Mouse (Mus musculus) embryonic facial prominence, embryonic 11.5 days (tissue): Measurements from ENCODE around the gene Hrh1. TPM values are rescaled to one million over a fixed set of nuclear protein-coding genes. Genes with fewer than 3 reads are reported as not detected.

Experiments
- ATAC-seq: fragments of 200-750 bp; cut with Nextera tagmentation; replicated peaks from 2 replicates; pipeline ENCODE4 v1.8.0; 2017; ENCODE audit warnings: low read depth; ENCODE audit not compliant: insufficient number of reproducible peaks, low FRiP score, low TSS enrichment
- DNase-seq: peaks from one replicate; pipeline ENCODE4 v3.0.0-alpha.2; 2015; ENCODE audit warnings: low spot score
- H3K27ac ChIP-seq: fragments of 300-500 bp; sonication (generic); replicated peaks from 2 replicates; pipeline ENCODE4 v1.5.1; 2014; ENCODE audit warnings: mild to moderate bottlenecking, low read depth, low read length, control low read depth
- H3K27me3 ChIP-seq: fragments of 300-500 bp; sonication (generic); 2 replicates; pipeline ENCODE4 v1.6.1; 2014; ENCODE audit warnings: mild to moderate bottlenecking, low read length, moderate library complexity, mixed read lengths; ENCODE audit not compliant: control insufficient read depth, insufficient read depth
- H3K36me3 ChIP-seq: fragments of 300-500 bp; sonication (generic); replicated peaks from 2 replicates; pipeline ENCODE4 v1.6.1; 2014; ENCODE audit warnings: low read depth, mild to moderate bottlenecking, low read length, moderate library complexity, mixed read lengths; ENCODE audit not compliant: control insufficient read depth, insufficient read depth
- H3K4me1 ChIP-seq: fragments of 300-500 bp; sonication (generic); 2 replicates; pipeline ENCODE4 v1.6.1; 2014; ENCODE audit warnings: low read length, mixed read lengths; ENCODE audit not compliant: control insufficient read depth, insufficient read depth
- H3K4me2 ChIP-seq: fragments of 300-500 bp; sonication (generic); 2 replicates; pipeline ENCODE4 v1.6.1; 2014; ENCODE audit warnings: low read depth, mild to moderate bottlenecking, control low read depth, low read length, moderate library complexity
- H3K4me3 ChIP-seq: fragments of 300-500 bp; sonication (generic); 2 replicates; pipeline ENCODE4 v1.5.1; 2014; ENCODE audit warnings: low read depth, low read length, control low read depth
- H3K9ac ChIP-seq: fragments of 300-500 bp; sonication (generic); replicated peaks from 2 replicates; pipeline ENCODE4 v1.6.1; 2014; ENCODE audit warnings: mild to moderate bottlenecking, control low read depth, low read length
- H3K9me3 ChIP-seq: fragments of 300-500 bp; sonication (generic); replicated peaks from 2 replicates; pipeline ENCODE4 v1.6.1; 2016; ENCODE audit warnings: mild to moderate bottlenecking, low read length, inconsistent platforms, mixed read lengths; ENCODE audit not compliant: control insufficient read depth
- WGBS: fragments of 180-500 bp; shearing (Covaris S2); extraction: QIAGEN DNeasy Blood & Tissue Kit; methylation state at CpG from one replicate; pipeline ENCODE4 v1.1.7; 2014; 5-methylcytosine and 5-hydroxymethylcytosine counted together
- polyA plus RNA-seq: library from polyadenylated mRNA; unstranded; fragments of >200 nt; fragmentation: Nextera tagmentation; extraction: Ambion mirVana; gene quantifications from 2 replicates; pipeline ENCODE4 v1.2.1, GENCODE M21; 2014

Gene Hrh1
- polyA plus RNA-seq, 1 experiment from 2014 or later: 0.20 TPM

DNA sequence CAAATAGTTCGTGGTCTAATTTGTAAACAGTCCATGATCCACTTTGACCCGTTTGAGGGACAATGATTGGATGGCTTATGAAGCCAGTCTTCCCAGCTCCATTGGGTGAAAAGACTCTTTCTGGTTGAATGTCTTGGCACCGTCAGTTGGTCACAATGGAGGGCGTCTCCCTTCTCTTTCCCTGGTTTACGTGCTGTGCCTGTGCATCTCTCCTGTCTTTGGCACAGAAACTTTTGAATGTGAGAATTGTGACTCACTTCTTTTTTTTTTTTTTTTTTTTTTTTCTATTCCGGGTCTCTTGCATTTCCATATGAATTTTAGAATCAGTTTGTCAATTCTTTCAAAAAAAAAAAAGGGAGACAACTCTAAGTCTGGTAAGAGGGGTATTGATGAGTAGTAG lies 29.5 kb upstream of the Hrh1 start:
- no peak for ATAC-seq
- H3K9ac ChIP-seq: no peak overlapping the region
- no peaks in the 10 kb centered on the region for H3K9me3 ChIP-seq
- H3K4me1 ChIP-seq: no peaks in the 10 kb centered on the region
- H3K27ac ChIP-seq: no peak overlapping the region
- no peaks in the 10 kb centered on the region for H3K36me3 ChIP-seq
- H3K27me3 ChIP-seq: no peaks in the 10 kb centered on the region
- no peak for DNase-seq
- H3K4me2 ChIP-seq: no peak overlapping the region
- no peak overlapping the region for H3K4me3 ChIP-seq
- 84% methylated on average over 6 of the region's 6 CpGs for WGBS

DNA sequence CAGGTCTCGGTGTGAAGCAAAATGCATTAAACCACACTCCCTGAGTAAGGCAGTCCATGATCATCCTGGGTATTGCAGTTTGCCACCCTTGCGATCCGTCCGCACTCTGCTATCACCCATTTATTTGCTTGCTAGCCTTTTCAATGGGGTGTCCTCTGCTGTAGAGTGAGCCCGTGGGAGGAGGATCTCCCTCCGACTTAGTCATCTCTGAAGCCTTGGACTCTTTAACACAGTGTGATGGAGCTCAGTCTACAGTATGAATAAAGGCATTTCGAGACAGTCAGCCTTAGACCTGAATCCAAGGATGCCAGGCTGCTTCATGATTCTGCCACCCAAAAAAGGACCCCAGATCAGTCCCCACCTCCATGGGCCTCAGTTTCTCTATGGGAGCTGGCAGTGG lies 25.0 kb upstream of the Hrh1 start:
- no peak overlapping the region for H3K4me2 ChIP-seq
- DNase-seq (no peak), ATAC-seq (no peak)
- H3K4me3 ChIP-seq: no peak overlapping the region
- no peak overlapping the region for H3K27ac ChIP-seq
- no peaks in the 10 kb centered on the region for H3K9me3 ChIP-seq
- 85% methylated on average over 7 of the region's 7 CpGs for WGBS
- H3K36me3 ChIP-seq: no peaks in the 10 kb centered on the region
- no peaks in the 10 kb centered on the region for H3K4me1 ChIP-seq
- no peak overlapping the region for H3K9ac ChIP-seq
- H3K27me3 ChIP-seq: no peaks in the 10 kb centered on the region

DNA sequence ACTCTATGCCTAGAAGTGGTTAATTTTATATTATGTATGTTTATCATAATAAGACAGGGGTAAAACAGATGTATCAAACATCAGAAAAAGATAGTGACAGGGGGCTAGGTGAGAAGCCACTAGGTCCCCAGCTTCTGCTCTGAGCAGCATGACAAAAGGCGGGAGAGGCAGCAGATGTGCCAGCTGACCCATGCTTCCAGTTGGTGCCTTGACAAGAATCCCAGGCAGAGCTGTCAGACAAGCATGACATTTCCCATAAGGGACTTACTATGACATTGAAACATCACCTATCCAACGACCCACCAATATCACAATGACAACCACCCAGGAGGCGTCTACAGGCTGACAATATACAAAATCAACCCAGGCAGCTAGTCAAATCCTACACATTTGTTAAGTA lies 16.9 kb upstream of the Hrh1 start:
- Histone ChIP-seq H3K9ac (no peak overlapping the region), H3K9me3 (no peaks in the 10 kb centered on the region), H3K4me3 (no peak overlapping the region), H3K36me3 (no peaks in the 10 kb centered on the region), H3K27ac (no peak overlapping the region), H3K4me2 (no peak overlapping the region), H3K27me3 (no peaks in the 10 kb centered on the region), H3K4me1 (no peaks in the 10 kb centered on the region)
- DNase-seq (no peak), ATAC-seq (no peak)
- WGBS: 66% methylated on average over 3 of the region's 3 CpGs

DNA sequence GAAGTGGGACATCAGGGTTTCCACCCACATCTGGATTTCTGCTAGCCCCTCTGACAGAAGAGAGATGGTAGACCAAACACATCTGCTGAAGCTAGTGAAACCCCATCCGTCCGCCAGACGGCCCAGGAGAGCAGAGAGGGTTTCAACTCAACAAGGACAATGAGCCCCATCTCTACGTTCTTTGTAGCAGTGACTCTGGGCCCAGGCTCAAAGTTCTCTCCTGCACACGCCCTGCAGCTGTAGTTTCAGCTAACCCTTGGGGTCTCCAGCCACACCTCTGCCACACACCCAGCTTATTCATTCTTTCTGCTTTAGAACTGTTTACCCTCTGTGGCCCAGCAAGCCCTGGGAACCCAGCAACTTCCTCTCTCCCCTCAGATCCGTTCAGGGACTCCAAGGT lies 10.4 kb upstream of the Hrh1 start:
- WGBS: 64% methylated on average over 6 of the region's 6 CpGs
- no peak for ATAC-seq

DNA sequence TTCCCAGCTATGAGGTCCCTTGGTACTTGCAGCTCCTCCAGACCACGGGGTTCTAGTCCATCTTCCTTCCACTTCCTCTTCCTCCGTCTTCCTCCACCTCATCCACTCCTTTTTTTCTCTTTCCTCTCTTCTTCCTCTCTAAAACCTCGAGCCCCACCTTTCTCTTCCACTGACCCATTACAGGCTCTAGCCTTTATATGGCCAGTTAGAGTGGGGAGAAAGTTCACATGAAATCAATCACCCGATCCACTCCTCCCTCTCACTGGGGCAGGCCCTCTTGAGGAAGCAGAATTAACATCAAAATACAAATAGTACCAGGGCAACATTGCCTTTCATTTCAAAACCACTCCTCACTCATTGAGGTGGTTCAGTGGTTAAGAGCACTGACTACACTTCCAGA lies 9.9 kb upstream of the Hrh1 start:
- H3K9ac ChIP-seq: no peak overlapping the region
- no peaks in the 10 kb centered on the region for H3K9me3 ChIP-seq
- H3K4me1 ChIP-seq: no peaks in the 10 kb centered on the region
- WGBS: 66% methylated on average over 4 of the region's 4 CpGs
- H3K4me2 ChIP-seq: no peak overlapping the region
- H3K4me3 ChIP-seq: no peak overlapping the region
- H3K27ac ChIP-seq: no peak overlapping the region
- ATAC-seq (no peak), DNase-seq (no peak)
- no peaks in the 10 kb centered on the region for H3K36me3 ChIP-seq
- no peaks in the 10 kb centered on the region for H3K27me3 ChIP-seq

More for the DNA sequence above, 10.4 kb upstream of the Hrh1 start:
- no peak overlapping the region for H3K9ac ChIP-seq
- H3K27ac ChIP-seq: no peak overlapping the region
- H3K9me3 ChIP-seq: no peaks in the 10 kb centered on the region
- no peak for DNase-seq
- no peak overlapping the region for H3K4me2 ChIP-seq
- H3K4me1 ChIP-seq: no peaks in the 10 kb centered on the region
- no peak overlapping the region for H3K4me3 ChIP-seq
- H3K27me3 ChIP-seq: no peaks in the 10 kb centered on the region
- no peaks in the 10 kb centered on the region for H3K36me3 ChIP-seq

DNA sequence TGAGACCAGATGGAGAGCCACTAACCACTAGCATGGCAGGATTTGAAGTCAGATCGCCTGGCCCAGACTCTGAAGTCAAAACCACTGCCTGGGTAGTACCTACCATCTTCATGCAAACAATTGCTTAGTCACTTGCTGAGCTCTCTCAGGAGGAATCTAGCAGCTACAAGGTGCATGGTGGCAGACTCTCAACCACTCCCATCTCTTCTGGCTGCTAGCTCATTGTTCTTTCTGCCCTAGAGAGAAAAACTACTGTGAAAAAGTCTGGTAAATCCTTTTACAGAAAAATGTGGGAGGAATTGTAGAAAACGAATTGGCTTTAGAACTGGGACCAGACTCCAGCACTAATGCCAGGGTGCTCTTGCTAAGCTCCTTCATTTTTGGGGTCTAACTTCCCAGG lies 7.6 kb upstream of the Hrh1 start:
- no peaks in the 10 kb centered on the region for H3K4me1 ChIP-seq
- no peaks in the 10 kb centered on the region for H3K27me3 ChIP-seq

DNA sequence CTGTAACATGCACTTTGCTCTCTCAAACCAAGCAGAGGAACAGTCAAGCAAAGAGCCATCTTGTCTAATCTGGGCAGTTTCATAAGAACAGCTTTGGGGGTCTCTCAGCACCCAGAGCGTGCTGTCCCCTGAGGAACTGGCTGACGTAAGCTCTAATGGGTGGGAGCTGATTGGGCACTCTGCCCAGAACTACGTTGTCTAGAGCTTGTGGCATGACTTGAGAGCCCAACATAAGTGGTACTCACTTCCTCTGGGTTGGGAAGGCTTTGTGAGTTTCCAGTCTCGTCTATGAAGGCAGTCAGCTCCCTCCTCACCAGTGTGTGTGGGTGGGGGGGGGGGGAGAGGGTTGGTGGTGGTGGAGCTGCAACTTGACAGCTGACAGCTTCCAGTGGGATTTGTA lies 2.8 kb upstream of the Hrh1 start:
- WGBS: 77% methylated on average over 4 of the region's 4 CpGs
- peaks cover 7% of the 10 kb centered on the region for H3K4me1 ChIP-seq
- ATAC-seq: no peak
- H3K27ac ChIP-seq: no peak overlapping the region
- no peaks in the 10 kb centered on the region for H3K36me3 ChIP-seq
- no peak overlapping the region for H3K4me2 ChIP-seq
- no peak overlapping the region for H3K4me3 ChIP-seq
- DNase-seq: no peak
- H3K9ac ChIP-seq: no peak overlapping the region
- no peaks in the 10 kb centered on the region for H3K9me3 ChIP-seq
- H3K27me3 ChIP-seq: peaks cover 33% of the 10 kb centered on the region

More for the DNA sequence above, 7.6 kb upstream of the Hrh1 start:
- Histone ChIP-seq H3K9me3 (no peaks in the 10 kb centered on the region), H3K9ac (no peak overlapping the region), H3K4me3 (no peak overlapping the region), H3K4me2 (no peak overlapping the region), H3K36me3 (no peaks in the 10 kb centered on the region), H3K27ac (no peak overlapping the region)
- DNase-seq (no peak), ATAC-seq (no peak)
- WGBS: 58% methylated on average over 2 of the region's 2 CpGs

DNA sequence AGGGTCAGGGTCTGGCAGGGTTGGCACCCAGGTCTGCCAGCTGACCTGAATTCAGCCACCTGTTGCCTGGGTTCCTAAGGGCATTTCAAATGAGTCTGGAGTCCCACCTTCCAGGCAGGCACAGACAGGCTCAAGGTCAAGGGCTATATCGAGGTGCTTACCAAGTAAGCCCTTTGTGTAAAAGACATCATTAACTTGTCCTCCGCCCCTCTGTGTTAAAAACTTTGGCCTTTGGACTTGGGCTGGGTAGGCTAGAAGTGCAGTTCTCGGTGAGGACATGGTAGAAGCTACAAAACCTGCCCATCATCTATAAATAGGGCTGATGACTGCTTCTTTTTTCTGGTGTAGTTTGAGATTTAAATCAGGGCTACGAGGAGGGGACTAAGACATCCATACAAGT lies 1.1 kb upstream of the Hrh1 start:
- Histone ChIP-seq H3K9ac (no peak overlapping the region), H3K36me3 (no peaks in the 10 kb centered on the region), H3K4me3 (no peak overlapping the region), H3K27me3 (peaks cover 33% of the 10 kb centered on the region), H3K9me3 (no peaks in the 10 kb centered on the region), H3K27ac (no peak overlapping the region), H3K4me1 (peaks cover 7% of the 10 kb centered on the region), H3K4me2 (no peak overlapping the region)
- no peak for ATAC-seq
- DNase-seq: no peak
- WGBS: 69% methylated on average over 4 of the region's 4 CpGs
